Mouse (Mus musculus): Measurements from ENCODE around the gene Olfr934. TPM values are rescaled to one million over a fixed set of nuclear protein-coding genes. Genes with fewer than 3 reads are reported as not detected.

The Olfr934 gene
- not detected in 2 replicates for polyA plus RNA-seq (2015; fragmentation: Nextera tagmentation; extraction: Ambion mirVana)

DNA sequence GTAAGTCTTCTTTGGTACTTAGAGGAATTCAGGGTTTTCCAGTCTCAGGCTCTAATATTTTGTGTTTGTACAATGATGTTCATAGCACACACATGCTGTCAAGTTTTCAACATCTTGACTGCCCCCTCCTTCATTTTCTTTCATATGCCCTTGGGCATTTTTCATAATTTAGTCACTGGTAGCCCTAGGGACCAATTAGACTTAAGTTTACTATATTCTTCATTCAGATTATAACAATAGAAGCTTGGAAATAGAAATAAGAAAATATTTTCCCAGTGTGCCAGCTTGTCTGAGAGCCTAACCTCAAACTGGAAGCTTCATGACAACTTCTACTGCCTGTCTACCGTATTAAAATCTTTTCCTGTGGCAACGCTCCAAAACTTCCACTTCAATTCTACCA is at the start of gene Olfr934:
Gene Olfr934 (minus strand): TSS at position 101 of the 400 bp plus-strand sequence.

GRCm38 (mm10) chr9:39023277-39023676 is 35.2 kb upstream of the Olfr934 start, which contains the start of gene Olfr146:
Gene Olfr146, minus strand, starts transcription at chr9:39023377.

DNA sequence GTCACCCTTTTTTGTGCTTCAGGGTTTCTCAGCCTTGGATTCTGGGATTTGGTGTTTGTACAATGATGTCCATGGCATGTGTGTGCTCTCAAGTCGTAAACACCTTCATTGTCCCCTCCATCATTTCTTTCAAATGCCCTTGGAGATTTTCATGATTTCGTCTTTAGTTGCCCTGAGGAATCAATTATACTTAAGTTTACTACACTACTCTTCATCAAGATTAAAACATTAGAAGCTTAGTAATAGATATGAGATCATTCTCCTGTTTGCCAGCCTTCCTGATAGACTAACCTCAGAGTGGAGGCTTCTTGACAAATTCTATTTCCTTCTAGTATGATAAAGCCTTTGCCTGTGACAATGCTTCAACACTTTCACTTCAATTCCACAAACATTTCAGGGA is 11.5 kb upstream of the Olfr934 start, which contains the start of gene Olfr935:
Gene Olfr935 (minus strand): TSS at position 101 of the 400 bp plus-strand sequence.

DNA sequence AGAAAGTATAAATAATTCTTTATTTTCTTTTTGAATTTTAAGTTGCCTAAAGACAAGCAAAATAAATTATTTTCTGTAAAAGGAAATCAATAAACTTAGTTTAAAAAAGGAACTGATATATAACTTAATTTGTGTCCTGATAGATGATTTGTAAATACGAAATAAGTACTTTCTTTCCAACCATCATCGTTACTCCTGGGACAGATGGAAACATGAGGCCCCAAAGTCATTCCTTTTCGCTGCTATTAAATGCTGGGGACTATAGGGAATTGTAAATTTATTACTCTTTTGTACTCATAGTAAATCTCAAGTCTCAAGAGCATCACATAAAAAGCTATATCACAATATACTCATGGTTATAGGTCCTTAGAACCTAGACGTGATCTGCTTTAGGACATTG is 16.1 kb downstream of the Olfr934 start, which contains the start of gene Olfr933:
Gene Olfr933 (plus strand): TSS at position 301 of the 400 bp plus-strand sequence.

Other genes starting within 250 kb of the Olfr934 start
- gene Olfr920, start 236.0 kb downstream of the Olfr934 start, polyA plus RNA-seq (2015; fragmentation: Nextera tagmentation; extraction: Ambion mirVana) = 0.02 and 0.06 TPM in 2 replicates
- gene Olfr921, start 215.2 kb downstream of the Olfr934 start, polyA plus RNA-seq (2015; fragmentation: Nextera tagmentation; extraction: Ambion mirVana) = not detected in 2 replicates
- gene Olfr922, start 173.7 kb downstream of the Olfr934 start, polyA plus RNA-seq (2015; fragmentation: Nextera tagmentation; extraction: Ambion mirVana) = not detected in 2 replicates
- not detected in 2 replicates for gene Olfr923, start 161.8 kb downstream of the Olfr934 start, polyA plus RNA-seq (2015; fragmentation: Nextera tagmentation; extraction: Ambion mirVana)
- not detected in 2 replicates for gene Olfr924, start 143.9 kb downstream of the Olfr934 start, polyA plus RNA-seq (2015; fragmentation: Nextera tagmentation; extraction: Ambion mirVana)
- gene Olfr26, start 133.3 kb downstream of the Olfr934 start, polyA plus RNA-seq (2015; fragmentation: Nextera tagmentation; extraction: Ambion mirVana) = not detected in 2 replicates
- gene Olfr926, start 111.2 kb downstream of the Olfr934 start, polyA plus RNA-seq (2015; fragmentation: Nextera tagmentation; extraction: Ambion mirVana) = not detected in 2 replicates
- not detected in 2 replicates for gene Olfr930, start 58.5 kb downstream of the Olfr934 start, polyA plus RNA-seq (2015; fragmentation: Nextera tagmentation; extraction: Ambion mirVana)
- not detected in 2 replicates for gene Olfr933, start 16.0 kb downstream of the Olfr934 start, polyA plus RNA-seq (2015; fragmentation: Nextera tagmentation; extraction: Ambion mirVana)
- not detected in 2 replicates for gene Olfr935, start 11.4 kb upstream of the Olfr934 start, polyA plus RNA-seq (2015; fragmentation: Nextera tagmentation; extraction: Ambion mirVana)
- gene Olfr146, start 35.1 kb upstream of the Olfr934 start, polyA plus RNA-seq (2015; fragmentation: Nextera tagmentation; extraction: Ambion mirVana) = not detected in 2 replicates
- gene Olfr937, start 76.6 kb upstream of the Olfr934 start, polyA plus RNA-seq (2015; fragmentation: Nextera tagmentation; extraction: Ambion mirVana) = not detected in 2 replicates
- gene Olfr938, start 90.6 kb upstream of the Olfr934 start, polyA plus RNA-seq (2015; fragmentation: Nextera tagmentation; extraction: Ambion mirVana) = not detected in 2 replicates
- not detected in 2 replicates for gene Olfr27, start 139.8 kb upstream of the Olfr934 start, polyA plus RNA-seq (2015; fragmentation: Nextera tagmentation; extraction: Ambion mirVana)
- gene Olfr943, start 178.0 kb upstream of the Olfr934 start, polyA plus RNA-seq (2015; fragmentation: Nextera tagmentation; extraction: Ambion mirVana) = not detected in 2 replicates
- not detected in 2 replicates for gene Olfr944, start 213.6 kb upstream of the Olfr934 start, polyA plus RNA-seq (2015; fragmentation: Nextera tagmentation; extraction: Ambion mirVana)